Mouse (Mus musculus) liver, embryonic 14.5 days (tissue): ENCODE results near the gene Med27.

Source experiments
- CTCF ChIP-seq: IDR thresholded peaks from 2 replicates; pipeline ENCODE4 v1.5.1; 2016; ENCODE audit warnings: antibody characterized with exemption, low read depth, control low read depth
- EP300 ChIP-seq: IDR thresholded peaks from 2 replicates; pipeline ENCODE4 v1.6.1; 2016; ENCODE audit warnings: antibody characterized with exemption, low read depth

GRCm38 (mm10) chr2:29528811-29529210, 182.2 kb downstream of the Med27 start:
- TF ChIP-seq CTCF = no peak
- TF ChIP-seq EP300 = no peak
